Mouse (Mus musculus): ENCODE measurements around the gene Cdk19. TPM values are rescaled to one million over a fixed set of nuclear protein-coding genes. Genes with fewer than 3 reads are reported as not detected.

The Cdk19 gene
- polyA plus RNA-seq, 1 experiment = 6.5 TPM

DNA sequence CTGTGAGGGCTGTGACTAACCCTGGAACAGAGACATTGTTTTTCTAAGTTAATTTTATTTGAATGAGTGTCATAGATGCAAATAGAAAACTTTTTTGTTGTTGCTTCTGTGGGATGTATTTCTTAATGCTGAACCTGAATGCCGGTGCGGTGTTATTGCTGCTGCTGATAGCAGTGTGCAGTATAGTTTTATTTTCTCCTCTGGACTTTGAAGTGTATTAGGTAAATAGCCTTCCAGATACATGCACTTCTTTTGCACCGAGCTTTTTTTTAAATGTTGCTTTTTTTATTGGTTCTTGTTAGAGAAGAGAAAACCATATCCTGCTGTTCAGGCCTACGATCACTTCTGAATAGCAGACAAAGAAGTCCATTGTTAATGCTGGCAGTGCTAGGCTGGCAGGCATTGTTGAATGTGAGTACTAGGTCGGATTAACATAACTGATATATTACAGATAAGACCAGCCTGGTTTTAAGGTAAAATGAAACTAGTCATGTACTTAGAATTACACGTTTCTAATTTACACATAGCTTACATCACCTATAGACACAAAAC is 104.5 kb downstream of the Cdk19 start:
- no peak for TF ChIP-seq GATA1 (IDR thresholded peaks at IDR 0.05; ENCODE audit: low read length)

DNA sequence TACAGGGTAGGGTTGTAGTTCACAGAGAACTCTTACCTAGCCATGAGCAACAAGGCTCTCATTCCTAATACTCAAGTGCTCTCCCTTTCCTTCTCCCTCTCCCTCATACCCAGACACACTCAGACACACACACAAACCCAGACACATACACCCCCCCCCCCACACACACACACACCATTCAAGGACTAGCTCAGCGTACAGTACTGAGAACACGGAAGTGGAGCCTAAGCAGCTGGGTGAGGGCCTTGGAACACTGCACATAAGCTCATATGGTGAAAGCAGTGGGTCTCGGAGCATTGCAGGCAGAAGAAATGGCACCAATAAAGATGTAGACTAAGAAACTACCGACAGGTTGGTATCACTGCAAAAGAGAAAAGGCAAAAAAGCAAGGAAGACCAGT is 105.2 kb downstream of the Cdk19 start:
- TF ChIP-seq GATA1 (IDR thresholded peaks at IDR 0.05; ENCODE audit: low read length) = no peak

DNA sequence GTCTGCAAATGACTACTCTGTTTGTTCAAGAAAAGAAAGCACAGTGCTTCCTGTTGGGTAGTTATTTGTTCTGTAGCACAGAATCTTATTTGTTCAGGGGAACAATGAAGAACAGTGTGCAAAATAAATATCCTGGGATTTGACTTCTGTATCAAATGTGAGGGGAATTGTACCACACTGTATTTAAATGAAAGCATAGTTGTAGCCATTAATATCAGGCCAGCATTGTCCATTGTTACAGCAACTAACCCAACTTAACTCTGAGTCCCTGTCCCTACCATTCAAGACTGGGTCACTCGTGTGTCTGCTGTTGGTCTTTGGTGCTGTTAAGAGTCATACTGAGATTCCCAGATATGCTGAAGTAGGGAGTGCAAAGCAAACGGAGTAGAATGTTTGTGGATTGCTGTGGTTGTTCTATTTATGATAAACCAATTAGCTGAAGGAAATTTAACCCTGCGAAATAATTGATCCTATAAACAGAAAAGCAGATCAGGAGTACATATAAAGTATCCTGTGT is 106.8 kb downstream of the Cdk19 start:
- no peak for TF ChIP-seq GATA1 (IDR thresholded peaks at IDR 0.05; ENCODE audit: low read length)

DNA sequence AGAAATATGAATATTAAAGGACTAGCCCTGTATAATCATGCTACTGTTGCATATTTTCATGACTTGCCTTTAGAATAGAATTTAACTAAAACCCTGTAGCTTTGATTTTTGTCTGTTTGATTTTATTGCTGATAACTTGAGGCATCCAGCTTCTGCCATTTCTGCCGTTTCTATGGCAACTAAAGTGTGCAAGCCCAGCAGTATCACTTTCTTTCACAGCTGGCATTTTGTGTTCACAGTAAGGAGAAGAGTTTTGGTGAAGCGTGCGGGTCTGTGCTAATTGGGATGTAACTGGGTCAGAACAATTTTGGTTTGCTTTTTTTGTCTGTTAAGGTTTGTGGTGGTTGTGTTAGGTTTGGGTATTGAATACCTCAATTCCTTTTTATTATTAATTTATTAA is 107.3 kb downstream of the Cdk19 start:
- TF ChIP-seq GATA1 (IDR thresholded peaks at IDR 0.05; ENCODE audit: low read length) = no peak

DNA sequence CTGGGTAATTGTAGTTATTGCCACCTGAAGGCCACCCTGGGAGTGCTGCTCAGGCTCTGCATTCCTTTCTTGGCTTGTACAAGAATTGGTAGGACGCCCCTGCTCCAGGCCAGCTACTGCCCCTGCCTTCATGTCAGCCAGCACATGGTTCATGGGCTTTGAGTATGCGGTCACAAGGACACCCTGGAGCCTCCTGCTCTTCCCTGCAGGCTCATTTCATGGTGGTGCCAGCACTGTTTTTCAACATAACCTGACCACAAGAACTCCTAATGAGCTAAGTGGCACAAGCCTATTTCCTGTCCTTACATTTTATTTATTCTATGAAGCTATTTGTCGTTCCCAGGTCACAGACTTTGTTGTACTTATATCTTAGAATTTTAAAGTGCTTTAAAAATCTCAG is 107.9 kb downstream of the Cdk19 start:
- no peak for TF ChIP-seq GATA1 (IDR thresholded peaks at IDR 0.05; ENCODE audit: low read length)

DNA sequence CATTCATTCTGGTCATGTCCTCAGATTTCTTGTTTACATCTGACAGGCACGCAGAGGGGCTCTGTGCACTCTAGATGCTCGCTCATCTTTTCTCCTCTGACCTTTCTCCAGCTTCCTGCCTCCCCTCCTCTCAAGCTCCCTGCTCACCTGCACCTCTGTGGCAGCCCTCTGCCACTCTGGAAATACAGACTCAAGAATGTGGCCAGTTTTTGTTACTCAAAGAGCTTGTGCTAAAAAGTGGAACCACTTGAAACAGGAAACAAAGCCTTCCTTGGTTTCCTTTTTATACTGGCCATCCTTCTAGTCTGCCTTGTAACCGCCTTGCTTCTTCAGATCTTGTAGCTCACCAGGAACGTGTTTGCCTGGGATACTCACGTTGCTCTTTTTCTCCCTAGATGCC is 108.6 kb downstream of the Cdk19 start:
- TF ChIP-seq GATA1 (IDR thresholded peaks at IDR 0.05; ENCODE audit: low read length) = no peak

DNA sequence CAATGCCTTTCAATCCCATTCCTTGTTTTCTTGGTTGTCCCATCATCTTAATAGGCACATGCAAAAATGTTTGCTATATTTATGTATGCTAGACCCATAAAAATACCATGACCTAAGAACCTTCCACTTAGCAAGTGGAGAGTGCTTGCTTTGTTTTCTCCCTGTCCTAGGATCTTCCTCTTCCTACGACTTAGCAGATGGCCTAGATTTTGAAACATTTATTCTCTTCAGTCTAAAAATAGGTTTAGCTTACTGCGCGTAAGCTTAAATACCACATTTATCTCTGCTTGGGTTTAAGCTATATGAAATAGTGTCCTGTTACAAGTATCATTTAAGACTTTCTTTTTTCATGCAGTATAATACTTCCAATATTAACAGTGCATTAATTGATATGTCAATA is 109.1 kb downstream of the Cdk19 start:
- TF ChIP-seq GATA1 (IDR thresholded peaks at IDR 0.05; ENCODE audit: low read length) = no peak

DNA sequence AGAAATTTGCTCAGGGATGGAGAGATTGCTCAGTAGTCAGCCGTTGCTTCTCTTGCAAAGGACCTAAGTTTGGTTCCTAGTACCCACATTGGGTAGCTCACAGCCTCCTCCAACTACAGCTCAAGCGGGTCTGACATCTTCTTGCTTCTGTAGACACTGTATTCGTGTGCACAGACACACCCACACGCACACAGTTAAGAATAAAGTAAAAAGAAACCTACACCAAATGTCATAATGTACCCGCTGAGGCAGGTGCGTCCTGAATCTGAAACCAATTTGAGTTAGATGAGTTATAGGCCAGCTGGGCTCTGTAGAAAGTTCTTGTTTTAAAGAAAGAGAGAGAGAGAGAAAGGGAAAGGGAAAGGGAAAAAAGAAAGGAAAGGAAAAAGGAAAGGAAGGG is 110.2 kb downstream of the Cdk19 start:
- TF ChIP-seq GATA1 (IDR thresholded peaks at IDR 0.05; ENCODE audit: low read length) = no peak

DNA sequence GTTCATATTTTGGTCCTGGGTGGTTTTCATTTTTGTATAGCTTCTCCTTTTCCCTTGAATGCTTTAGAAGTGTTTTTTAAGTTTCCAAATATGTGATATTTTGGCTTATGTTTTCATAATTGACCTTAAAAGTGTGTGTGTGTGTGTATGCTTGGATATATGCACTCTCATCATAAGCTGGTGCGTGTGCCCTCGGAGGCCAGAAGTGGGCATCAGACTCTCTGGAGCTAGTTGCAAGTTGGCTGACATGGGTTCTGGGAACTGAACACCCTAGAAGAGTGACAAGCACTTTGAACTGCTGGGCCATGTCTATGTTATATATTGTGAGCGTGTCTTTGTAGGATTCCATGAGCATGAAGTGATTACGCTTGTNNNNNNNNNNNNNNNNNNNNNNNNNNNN is 110.8 kb downstream of the Cdk19 start:
- no peak for TF ChIP-seq GATA1 (IDR thresholded peaks at IDR 0.05; ENCODE audit: low read length)

DNA sequence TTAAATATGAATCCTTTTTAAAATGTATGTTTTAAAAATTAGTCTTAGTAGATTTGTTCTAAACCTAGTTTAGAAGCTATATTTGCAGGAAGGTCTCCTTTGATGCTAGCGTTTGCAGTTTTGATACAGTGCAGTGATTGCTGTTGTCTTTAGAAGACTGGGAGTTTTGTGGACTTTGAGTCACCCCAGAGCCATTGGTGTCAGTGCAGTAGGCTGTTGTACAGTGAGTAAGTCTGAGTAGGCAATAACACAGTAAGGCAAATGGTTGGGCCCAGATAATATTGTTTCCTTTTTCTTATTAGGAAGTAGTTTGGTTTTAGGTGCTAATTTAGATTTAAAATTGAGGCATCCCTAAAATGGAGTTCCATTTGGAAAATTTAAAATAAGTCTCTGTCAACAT is 117.8 kb downstream of the Cdk19 start:
- TF ChIP-seq GATA1 (IDR thresholded peaks at IDR 0.05; ENCODE audit: low read length) = no peak

DNA sequence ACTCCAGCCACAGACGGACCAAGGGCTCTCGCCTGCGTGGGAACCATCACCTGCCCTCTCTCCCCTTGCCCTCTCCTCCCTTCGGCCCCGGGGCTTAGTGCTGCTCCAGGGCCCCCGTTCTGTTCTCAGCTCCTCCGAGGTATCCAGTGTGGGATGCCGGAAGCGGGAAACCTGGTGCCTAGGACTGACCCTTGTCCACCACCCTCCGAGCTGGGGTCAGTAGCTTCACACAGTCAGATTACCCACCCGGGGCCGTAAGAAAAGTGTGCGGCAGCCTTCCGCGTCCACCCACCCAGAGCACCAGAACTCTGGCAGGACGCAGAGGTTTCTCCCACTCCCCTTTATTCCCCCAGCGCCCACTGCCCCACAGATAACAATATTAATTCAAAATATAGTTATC is 119.8 kb downstream of the Cdk19 start:
- no peak for TF ChIP-seq GATA1 (IDR thresholded peaks at IDR 0.05; ENCODE audit: low read length)

DNA sequence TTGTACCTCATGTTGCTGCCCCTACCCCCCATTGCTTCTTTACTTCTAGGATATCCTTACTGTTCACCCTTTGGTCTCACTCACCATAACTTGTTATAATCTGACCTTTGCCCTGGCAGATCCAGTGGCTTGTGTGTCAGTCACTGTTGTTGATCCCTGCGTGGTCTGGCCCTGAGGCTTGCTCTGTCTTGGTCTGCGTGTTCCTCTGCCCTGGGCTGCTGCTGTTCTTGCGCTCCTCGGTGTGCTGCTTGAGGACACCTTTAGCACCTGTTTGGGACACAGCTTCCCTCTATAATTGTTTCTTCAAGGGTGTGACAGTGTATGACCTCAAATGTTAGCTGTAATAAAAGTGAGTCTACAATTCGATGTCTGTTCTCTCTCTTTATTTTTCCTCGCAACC is 122.0 kb downstream of the Cdk19 start:
- no peak for TF ChIP-seq GATA1 (IDR thresholded peaks at IDR 0.05; ENCODE audit: low read length)

DNA sequence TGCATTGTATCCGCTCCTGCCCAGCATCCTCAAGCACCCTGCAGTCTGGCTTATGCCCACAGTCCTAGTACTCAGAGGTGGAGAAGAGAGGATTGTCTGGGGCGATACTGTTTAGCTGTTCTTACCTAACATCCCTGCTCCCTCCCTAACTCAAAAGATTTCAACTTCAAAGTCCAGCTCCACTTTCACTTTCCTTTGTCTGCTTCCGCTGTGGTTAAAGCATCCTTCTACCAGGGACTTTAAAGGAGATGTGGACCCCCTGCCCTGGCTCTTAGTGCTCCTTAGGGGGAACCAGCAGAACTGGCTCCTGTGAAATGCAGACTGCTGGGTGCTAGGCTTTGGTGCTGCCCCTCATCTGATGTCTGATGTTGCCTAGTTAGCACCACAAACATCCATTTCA is 122.9 kb downstream of the Cdk19 start:
- TF ChIP-seq GATA1 (IDR thresholded peaks at IDR 0.05; ENCODE audit: low read length) = no peak

DNA sequence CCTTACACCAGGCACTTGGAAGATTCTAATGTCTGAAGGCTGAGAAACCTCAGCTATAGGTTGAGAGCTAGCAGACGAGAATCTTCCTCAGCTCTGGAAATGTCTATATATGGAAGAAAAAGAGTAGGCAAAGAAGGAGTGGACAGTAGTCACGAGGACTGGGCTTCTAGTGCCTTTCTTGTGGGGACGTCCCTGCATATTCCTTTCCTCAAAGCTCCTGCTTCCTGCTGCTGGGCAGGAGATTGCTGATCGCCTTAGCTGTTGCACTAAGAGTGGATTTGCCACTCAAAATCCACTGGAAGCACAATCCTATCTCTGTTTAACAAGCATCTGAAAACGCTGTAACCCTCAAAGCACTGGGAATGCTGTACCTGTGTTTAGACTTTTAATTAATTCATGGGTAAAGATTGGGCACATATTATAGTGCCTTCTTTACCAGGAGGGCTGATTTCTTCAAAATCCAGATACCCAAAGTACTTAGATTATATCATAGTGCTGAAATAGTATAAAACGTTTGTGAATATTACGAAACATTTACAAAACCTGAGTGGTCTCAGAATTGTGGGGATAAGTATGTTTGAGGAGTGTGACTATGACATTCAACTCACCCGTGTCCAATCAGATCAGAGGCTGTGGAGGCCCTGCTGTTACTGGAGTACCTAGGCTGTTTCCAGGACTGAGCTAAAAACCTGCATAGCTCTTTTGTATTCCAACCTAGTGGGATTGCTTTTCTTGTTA is 128.0 kb downstream of the Cdk19 start:
- TF ChIP-seq GATA1 (IDR thresholded peaks at IDR 0.05; ENCODE audit: low read length) = no peak

DNA sequence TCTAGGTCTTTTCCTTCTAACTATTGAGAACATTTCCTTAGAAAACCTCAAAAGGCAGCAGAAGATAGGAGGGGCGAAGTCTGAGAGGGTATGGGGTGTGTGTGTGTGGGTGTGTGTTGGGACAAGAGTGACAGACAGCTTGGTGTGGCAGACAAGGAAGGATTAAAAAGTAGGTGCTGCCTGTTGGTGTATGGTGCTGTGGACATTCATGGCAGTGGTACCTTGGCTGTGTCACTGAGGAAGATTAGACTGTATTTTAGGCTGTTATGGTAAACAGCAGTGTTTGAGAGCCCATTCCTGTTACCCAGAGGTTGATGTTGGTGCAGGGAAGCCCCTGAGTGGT is 128.5 kb downstream of the Cdk19 start:
- TF ChIP-seq GATA1 (IDR thresholded peaks at IDR 0.05; ENCODE audit: low read length) = no peak

DNA sequence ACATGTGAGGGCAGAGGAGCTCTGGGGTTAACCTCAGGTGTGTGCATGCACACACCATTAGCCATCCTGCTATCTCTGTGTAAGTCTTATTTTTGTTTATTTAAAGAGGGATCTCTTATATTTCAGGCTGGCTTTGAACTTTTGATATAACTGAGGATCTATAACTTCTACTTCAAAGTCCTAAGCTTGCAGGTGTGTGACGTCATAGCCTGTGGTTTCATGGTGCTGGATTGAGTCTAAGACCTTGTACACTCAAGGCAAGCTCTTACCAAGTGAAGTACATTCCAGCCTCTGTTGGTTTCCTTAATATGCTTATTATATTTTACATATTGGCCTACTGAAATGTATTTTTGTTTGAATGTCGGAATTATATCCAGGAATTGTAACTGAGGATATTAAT is 129.8 kb downstream of the Cdk19 start:
- no peak for TF ChIP-seq GATA1 (IDR thresholded peaks at IDR 0.05; ENCODE audit: low read length)

DNA sequence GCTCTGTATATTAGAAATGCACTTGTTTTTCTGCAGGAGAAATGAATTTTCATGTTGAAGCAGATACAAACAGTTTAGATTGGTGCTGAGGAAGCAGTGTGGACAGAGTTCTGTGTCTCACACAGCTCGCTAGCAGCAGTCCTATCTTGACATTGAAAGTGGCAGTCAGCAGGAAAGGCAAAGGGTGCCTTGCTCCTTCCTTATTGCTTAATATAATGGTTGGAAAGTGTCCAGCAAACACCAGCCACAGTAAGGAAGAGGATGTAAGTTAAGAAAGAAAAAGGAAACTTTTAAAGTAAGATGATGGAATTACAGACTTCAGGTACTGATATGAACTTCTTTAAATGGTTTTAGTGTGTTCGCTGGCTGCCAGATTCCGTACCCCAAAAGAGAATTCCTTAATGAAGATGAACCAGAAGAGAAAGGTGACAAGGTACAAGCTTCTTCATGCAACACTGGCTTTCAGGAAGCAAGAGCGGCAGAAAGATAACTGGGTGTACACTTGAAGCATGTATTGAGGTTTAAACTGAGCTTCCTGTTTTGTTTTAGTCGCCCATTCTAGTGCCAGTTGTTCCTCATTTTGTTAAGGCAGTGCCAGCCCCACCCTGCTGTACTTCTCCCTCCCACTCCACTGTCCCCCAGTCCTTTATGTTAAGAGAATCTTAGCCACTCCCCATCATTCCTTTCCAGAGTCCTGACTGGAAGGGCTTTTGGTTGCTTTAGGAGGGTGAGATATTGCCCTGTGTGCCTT is 137.3 kb downstream of the Cdk19 start:
- TF ChIP-seq GATA1 (IDR thresholded peaks at IDR 0.05; ENCODE audit: low read length) = no peak

Data from G1E-ER4 (cell line).